Mouse (Mus musculus) lung, embryonic 16.5 days (tissue): ENCODE measurements around the gene Apba1. TPM values are rescaled to one million over a fixed set of nuclear protein-coding genes. Genes with fewer than 3 reads are reported as not detected.

ENCODE experiments used
- ATAC-seq: fragments of 200-750 bp; cut with Nextera tagmentation; 2 replicates; pipeline ENCODE4 v1.8.0; 2017; ENCODE audit warnings: low read depth, mild to moderate bottlenecking, moderate library complexity
- H3K27ac ChIP-seq: fragments of 300-500 bp; sonication (generic); 2 replicates; pipeline ENCODE4 v1.5.1; 2014; ENCODE audit warnings: mild to moderate bottlenecking, control low read depth, low read length
- H3K27me3 ChIP-seq: fragments of 300-500 bp; sonication (generic); 2 replicates; pipeline ENCODE4 v1.6.1; 2014; ENCODE audit warnings: low read depth, low read length, mixed read lengths; ENCODE audit not compliant: control insufficient read depth, insufficient read depth
- H3K36me3 ChIP-seq: fragments of 300-500 bp; sonication (generic); 2 replicates; pipeline ENCODE4 v1.6.1; 2014; ENCODE audit warnings: low read length; ENCODE audit not compliant: control insufficient read depth, insufficient read depth
- H3K4me1 ChIP-seq: fragments of 300-500 bp; sonication (generic); replicated peaks from 2 replicates; pipeline ENCODE4 v1.6.1; 2014; ENCODE audit warnings: low read length, mixed read lengths; ENCODE audit not compliant: control insufficient read depth, insufficient read depth
- H3K4me2 ChIP-seq: fragments of 300-500 bp; sonication (generic); 2 replicates; pipeline ENCODE4 v1.6.1; 2014; ENCODE audit warnings: low read depth, low read length, control low read depth
- H3K4me3 ChIP-seq: fragments of 300-500 bp; sonication (generic); 2 replicates; pipeline ENCODE4 v1.5.1; 2014; ENCODE audit warnings: mild to moderate bottlenecking, low read length, control low read depth
- H3K9ac ChIP-seq: fragments of 300-500 bp; sonication (generic); 2 replicates; pipeline ENCODE4 v1.6.1; 2014; ENCODE audit warnings: low read length, control low read depth
- H3K9me3 ChIP-seq: fragments of 300-500 bp; sonication (generic); 2 replicates; pipeline ENCODE4 v1.6.1; 2016; ENCODE audit warnings: low read length; ENCODE audit not compliant: control insufficient read depth
- WGBS: fragments of 180-500 bp; shearing (Covaris S2); extraction: QIAGEN DNeasy Blood & Tissue Kit; methylation state at CpG from one replicate; pipeline ENCODE4 v1.1.7; 2014; 5-methylcytosine and 5-hydroxymethylcytosine counted together
- polyA plus RNA-seq: library from polyadenylated mRNA; unstranded; fragments of >200 nt; fragmentation: Nextera tagmentation; extraction: Ambion mirVana; gene quantifications from 2 replicates; pipeline ENCODE4 v1.2.1, GENCODE M21; 2015

Gene Apba1
- polyA plus RNA-seq, 1 experiment from 2014 or later, result 0.33 TPM

GRCm38 (mm10) chr19:23955461-23955860 is 196.8 kb downstream of the Apba1 start:
- Histone ChIP-seq H3K9ac (no peak overlapping the region), H3K27me3 (no peaks in the 10 kb centered on the region), H3K9me3 (no peaks in the 10 kb centered on the region), H3K36me3 (no peaks in the 10 kb centered on the region), H3K27ac (no peak overlapping the region), H3K4me1 (peaks cover 1% of the 10 kb centered on the region; the same call in 1 of the 2 replicates), H3K4me2 (no peak overlapping the region), H3K4me3 (no peak overlapping the region)
- WGBS, result 89% methylated on average over 8 of the region's 8 CpGs
- no peak for ATAC-seq

- no peak overlapping the region for H3K4me2 ChIP-seq
- WGBS, result 54% methylated on average over 17 of the region's 17 CpGs
Observed at GRCm38 (mm10) chr19:23956299-23956975, 197.8 kb downstream of the Apba1 start.

GRCm38 (mm10) chr19:23957563-23957962 is 198.9 kb downstream of the Apba1 start:
- Histone ChIP-seq H3K4me2 (no peak overlapping the region), H3K27me3 (no peaks in the 10 kb centered on the region), H3K4me1 (peaks cover 6% of the 10 kb centered on the region; the same call in 1 of the 2 replicates), H3K9ac (no peak overlapping the region), H3K9me3 (no peaks in the 10 kb centered on the region), H3K4me3 (no peak overlapping the region), H3K36me3 (no peaks in the 10 kb centered on the region), H3K27ac (no peak overlapping the region)
- 44% methylated on average over 7 of the region's 7 CpGs for WGBS
- ATAC-seq, result peak; percentile 72

More at GRCm38 (mm10) chr19:23956299-23956975, 197.8 kb downstream of the Apba1 start:
- Histone ChIP-seq H3K27ac (no peak overlapping the region), H3K9ac (no peak overlapping the region), H3K27me3 (no peaks in the 10 kb centered on the region), H3K36me3 (no peaks in the 10 kb centered on the region), H3K4me3 (no peak overlapping the region), H3K9me3 (no peaks in the 10 kb centered on the region), H3K4me1 (peaks cover 3% of the 10 kb centered on the region; the same call in 1 of the 2 replicates)
- ATAC-seq, result no peak

- Histone ChIP-seq H3K36me3 (no peaks in the 10 kb centered on the region), H3K27ac (no peak overlapping the region), H3K9me3 (no peaks in the 10 kb centered on the region; the same call in 1 of the 2 replicates), H3K4me3 (no peak overlapping the region), H3K9ac (no peak overlapping the region), H3K4me1 (peaks cover 6% of the 10 kb centered on the region; the same call in 1 of the 2 replicates), H3K4me2 (no peak overlapping the region), H3K27me3 (no peaks in the 10 kb centered on the region)
- no peak for ATAC-seq
- WGBS, result 31% methylated on average over 6 of the region's 6 CpGs
Observed at GRCm38 (mm10) chr19:23958925-23959324, 200.2 kb downstream of the Apba1 start.

GRCm38 (mm10) chr19:23959870-23960269 is 201.2 kb downstream of the Apba1 start:
- Histone ChIP-seq H3K4me3 (no peak overlapping the region), H3K27me3 (no peaks in the 10 kb centered on the region), H3K4me1 (peaks cover 6% of the 10 kb centered on the region; the same call in 1 of the 2 replicates), H3K36me3 (no peaks in the 10 kb centered on the region), H3K4me2 (no peak overlapping the region), H3K9me3 (no peaks in the 10 kb centered on the region; the same call in 1 of the 2 replicates), H3K27ac (no peak overlapping the region), H3K9ac (no peak overlapping the region)
- WGBS, result 45% methylated on average over 7 of the region's 7 CpGs
- 0 out of 2 replicates have a peak, but pooled peaks have one; percentile 5 for ATAC-seq

GRCm38 (mm10) chr19:23960275-23960674 is 201.6 kb downstream of the Apba1 start:
- H3K4me2 ChIP-seq, result no peak overlapping the region
- no peak for ATAC-seq
- H3K4me1 ChIP-seq, result peaks cover 6% of the 10 kb centered on the region; the same call in 1 of the 2 replicates
- no peak overlapping the region for H3K9ac ChIP-seq
- no peaks in the 10 kb centered on the region for H3K27me3 ChIP-seq
- no peaks in the 10 kb centered on the region; the same call in 1 of the 2 replicates for H3K9me3 ChIP-seq
- 43% methylated on average over 3 of the region's 3 CpGs for WGBS
- no peak overlapping the region for H3K27ac ChIP-seq
- no peak overlapping the region for H3K4me3 ChIP-seq
- H3K36me3 ChIP-seq, result no peaks in the 10 kb centered on the region

- ATAC-seq, result no peak
- peaks cover 6% of the 10 kb centered on the region; the same call in 1 of the 2 replicates for H3K4me1 ChIP-seq
- no peak overlapping the region for H3K27ac ChIP-seq
Observed at GRCm38 (mm10) chr19:23960831-23961447, 202.3 kb downstream of the Apba1 start.

GRCm38 (mm10) chr19:23961516-23961915 is 202.8 kb downstream of the Apba1 start:
- Histone ChIP-seq H3K27me3 (no peaks in the 10 kb centered on the region), H3K36me3 (no peaks in the 10 kb centered on the region), H3K4me3 (no peak overlapping the region), H3K4me1 (peaks cover 8% of the 10 kb centered on the region; the same call in 1 of the 2 replicates), H3K9me3 (no peaks in the 10 kb centered on the region; the same call in 1 of the 2 replicates), H3K27ac (no peak overlapping the region), H3K9ac (0 out of 2 replicates have a peak overlapping the region, but pooled peaks have one; percentile 2), H3K4me2 (no peak overlapping the region)
- peak; percentile 63 for ATAC-seq
- whole genome bisulfite sequencing, result 0% methylated on average over 8 of the region's 8 CpGs

More at GRCm38 (mm10) chr19:23960831-23961447, 202.3 kb downstream of the Apba1 start:
- Histone ChIP-seq H3K9ac (no peak overlapping the region), H3K36me3 (no peaks in the 10 kb centered on the region), H3K9me3 (no peaks in the 10 kb centered on the region; the same call in 1 of the 2 replicates), H3K4me3 (no peak overlapping the region), H3K27me3 (no peaks in the 10 kb centered on the region), H3K4me2 (no peak overlapping the region)
- WGBS, result 76% methylated on average over 6 of the region's 6 CpGs

- Histone ChIP-seq H3K27ac (no peak overlapping the region), H3K27me3 (no peaks in the 10 kb centered on the region), H3K9ac (no peak overlapping the region), H3K9me3 (no peaks in the 10 kb centered on the region; the same call in 1 of the 2 replicates), H3K4me2 (no peak overlapping the region), H3K4me3 (no peak overlapping the region), H3K4me1 (peaks cover 21% of the 10 kb centered on the region), H3K36me3 (no peaks in the 10 kb centered on the region)
- 74% methylated on average over 10 of the region's 10 CpGs for WGBS
- no peak for ATAC-seq
Observed at GRCm38 (mm10) chr19:23964401-23964910, 205.8 kb downstream of the Apba1 start.
